Mouse (Mus musculus): ENCODE measurements around the gene Adcy9.

DNA sequence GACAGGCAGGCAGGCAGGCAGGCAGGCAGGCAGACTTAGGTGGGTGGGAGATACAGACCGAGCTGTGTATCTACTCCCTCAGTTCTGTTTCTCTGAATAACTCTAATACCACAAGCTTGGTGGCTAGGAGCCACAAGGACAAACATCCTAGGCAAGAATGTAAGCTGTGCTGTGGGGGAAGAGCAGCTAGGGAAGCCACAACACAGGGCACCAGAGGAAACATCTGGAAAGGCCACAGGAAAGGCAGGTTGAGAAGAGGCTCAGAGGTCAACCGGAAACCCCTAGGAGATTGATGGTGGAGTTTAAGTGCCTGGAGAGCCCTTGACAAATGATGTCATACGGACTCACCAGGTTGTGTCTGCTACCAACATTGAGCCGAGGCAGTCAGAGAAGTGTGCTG lies 16.4 kb upstream of the Adcy9 start:
- no peak for TF ChIP-seq CTCF (conservative IDR thresholded peaks at IDR 0.05; ENCODE audit: low read length)
- TF ChIP-seq NANOG (IDR thresholded peaks at IDR 0.05; ENCODE audit: borderline replicate concordance, low read length): no peak
- TF ChIP-seq POU5F1 (IDR thresholded peaks at IDR 0.05; ENCODE audit: borderline replicate concordance, low read length): no peak

Data from E14TG2a.4 (cell line).